Mouse (Mus musculus): Measurements from ENCODE around the gene Cnp.

GRCm38 (mm10) chr11:100546955-100547354 lies 27.7 kb upstream of the Cnp start:
- no peak for TF ChIP-seq CTCF (IDR thresholded peaks at IDR 0.05; ENCODE audit: borderline replicate concordance, control insufficient read depth, extremely low read depth, insufficient read depth, low read length, poor library complexity)
- no peak for TF ChIP-seq POLR2A (IDR thresholded peaks at IDR 0.05; ENCODE audit: control insufficient read depth, extremely low read depth, insufficient read depth, low read length, poor library complexity)
